Comparison of ENCODE assay signal across 8 mouse cellular contexts in the genomic region with DNA sequence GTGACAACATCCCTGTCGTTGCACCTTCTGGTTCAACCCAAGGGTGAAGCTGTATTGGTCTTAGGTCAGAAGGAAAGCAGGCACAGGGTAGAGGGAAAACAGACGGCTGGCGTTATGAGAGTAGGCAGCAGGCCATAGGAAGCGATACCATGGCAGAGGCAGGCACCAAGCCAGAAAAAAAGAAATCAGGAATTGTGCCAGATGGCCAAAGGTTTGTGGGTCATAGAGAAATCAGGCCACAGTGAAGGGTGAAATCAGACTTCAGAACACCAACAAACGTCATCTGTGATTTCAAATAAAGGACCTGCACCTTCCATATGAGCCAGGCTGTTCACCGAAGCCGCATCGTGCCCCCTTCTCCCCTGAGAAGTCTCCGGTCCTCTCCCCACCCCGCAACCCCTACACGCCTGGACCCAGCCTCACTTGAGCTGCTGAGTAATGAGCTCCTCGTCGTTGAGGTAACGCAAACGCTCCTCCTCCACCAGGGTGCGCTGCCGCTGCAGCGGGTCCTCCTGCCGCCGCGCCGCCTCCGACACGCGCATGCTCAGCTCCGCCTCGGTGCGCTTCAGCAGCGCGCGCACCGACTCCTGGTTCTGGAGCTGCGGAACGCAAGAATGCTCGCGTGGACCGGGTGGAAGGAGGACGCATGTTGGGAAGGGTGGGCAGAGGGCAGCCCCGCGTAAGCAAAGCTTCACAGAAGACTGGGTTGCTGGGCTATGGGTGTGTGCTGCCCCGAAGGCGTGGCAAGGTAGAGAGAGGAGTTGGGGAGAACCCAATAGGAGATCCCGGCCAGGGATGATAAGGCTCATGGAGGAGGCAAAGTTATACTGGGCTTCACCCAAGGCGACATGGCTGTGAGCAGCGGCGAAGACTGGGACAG. TPM values are rescaled to one million over a fixed set of nuclear protein-coding genes. Genes with fewer than 3 reads are reported as not detected.
DNase-seq lines count a peak whose midpoint lies in the region; ATAC-seq and TF ChIP-seq lines count a peak whose summit lies in the region.

No protein-coding gene starts in this region.

- ATAC-seq in intestine, postnatal 0 days: peak; percentile 46
- peak; percentile 70 for ATAC-seq in midbrain, embryonic 11.5 days (ENCODE audit: low FRiP score)

- H3K4me3 ChIP-seq in intestine, postnatal 0 days (ENCODE audit: low read depth, low read length): peak overlapping the region; percentile 39
- peak overlapping the region; percentile 37 for H3K4me3 ChIP-seq in midbrain, embryonic 11.5 days (ENCODE audit: low read depth, low read length)

- H3K27ac ChIP-seq in intestine, postnatal 0 days (ENCODE audit: low read depth, low read length): no peak overlapping the region
- H3K27ac ChIP-seq in midbrain, embryonic 11.5 days (ENCODE audit: low read depth, low read length): no peak overlapping the region

- 0 out of 2 replicates have a peak, but pooled peaks cover 4% of the 10 kb centered on the region for H3K4me1 ChIP-seq in intestine, postnatal 0 days (replicated peaks; ENCODE audit: control insufficient read depth, insufficient read depth, low read length)
- peaks cover 28% of the 10 kb centered on the region for H3K4me1 ChIP-seq in midbrain, embryonic 11.5 days (ENCODE audit: control insufficient read depth, insufficient read depth, low read length)

- intact Hi-C loops in left cerebral cortex, postnatal 36 days (cut with DNase I): loop anchor here (1.0 to 2.0 kb wide), 2 partner anchors 43 to 91 kb away; no protein-coding TSS in a partner anchor

- peaks cover 54% of the 10 kb centered on the region for H3K27me3 ChIP-seq in intestine, postnatal 0 days (replicated peaks; ENCODE audit: control insufficient read depth, insufficient read depth, low read length)
- H3K27me3 ChIP-seq in midbrain, embryonic 11.5 days (ENCODE audit: control insufficient read depth, insufficient read depth, low read length): peaks cover 49% of the 10 kb centered on the region

- no peaks in the 10 kb centered on the region for H3K9me3 ChIP-seq in intestine, postnatal 0 days (ENCODE audit: control insufficient read depth)
- H3K9me3 ChIP-seq in midbrain, embryonic 11.5 days (ENCODE audit: control insufficient read depth, low read length): no peaks in the 10 kb centered on the region

- H3K9ac ChIP-seq in intestine, postnatal 0 days (ENCODE audit: low read depth, low read length): no peak overlapping the region
- H3K9ac ChIP-seq in midbrain, embryonic 11.5 days (ENCODE audit: low read length): peak overlapping the region; percentile 53

- peak; percentile 100 for TF ChIP-seq CTCF in intestine, postnatal 0 days (IDR thresholded peaks at IDR 0.05; ENCODE audit: low read depth)

- H3K4me2 ChIP-seq in intestine, postnatal 0 days (replicated peaks; ENCODE audit: low read depth): peak overlapping the region; percentile 84
- H3K4me2 ChIP-seq in midbrain, embryonic 11.5 days: peak overlapping the region; percentile 86

- WGBS in intestine, postnatal 0 days: 7% methylated on average over 46 of the region's 46 CpGs
- WGBS in midbrain, embryonic 11.5 days: 8% methylated on average over 46 of the region's 46 CpGs

- no peaks in the 10 kb centered on the region for H3K36me3 ChIP-seq in intestine, postnatal 0 days (ENCODE audit: control insufficient read depth, insufficient read depth)
- no peaks in the 10 kb centered on the region for H3K36me3 ChIP-seq in midbrain, embryonic 11.5 days (ENCODE audit: control insufficient read depth, insufficient read depth, low read length)

- DNase-seq in adrenal gland, postnatal 10 days: peak; percentile 95
- peak; percentile 84 for DNase-seq in embryo, embryonic 9.5 days (ENCODE audit: extremely low spot score)
- DNase-seq in gastrocnemius, postnatal 4 days (ENCODE audit: low spot score in 2 of 2): peak; percentile 77 to 91
- peak; percentile 91 to 93 for DNase-seq in left cerebral cortex, postnatal 36 days (ENCODE audit: low spot score in 2 of 2)
- DNase-seq in midbrain, embryonic 11.5 days (ENCODE audit: low spot score, missing footprints): peak; percentile 97
- DNase-seq in right cerebral cortex, postnatal 4 days: peak; percentile 97
- peak; percentile 81 for DNase-seq in yolk sac, embryonic 10.5 days (ENCODE audit: low spot score)

RNA-seq across cellular contexts. Expression of gene 4933428G20Rik, which starts 31.5 kb away (rescaled TPM):
- under 1 TPM in 1 of 2 experiments, not detected in 1; 0.18 TPM for total RNA-seq in adrenal gland, postnatal 10 days (2021)
- not detected for total RNA-seq in gastrocnemius, postnatal 4 days (2021)
- 0.10 and 0.21 TPM in 2 replicates for polyA plus RNA-seq in intestine, postnatal 0 days (2015; fragmentation: Nextera tagmentation; extraction: Ambion mirVana)
- total RNA-seq in left cerebral cortex, postnatal 36 days (2021): under 1 TPM; 0.22 to 0.48 TPM
- polyA plus RNA-seq in midbrain, embryonic 11.5 days (2014; fragmentation: Nextera tagmentation; extraction: Ambion mirVana): 0.11 TPM in 1 of 2 replicates, not detected in the other

RNA-seq across cellular contexts. Expression of gene Srcin1, which starts 44.4 kb away (rescaled TPM):
- total RNA-seq in adrenal gland, postnatal 10 days (2021): 10 to 100 TPM in 1 of 2 experiments, 1 to 10 TPM in 1; 7.1 to 10.1 TPM
- 1 to 10 TPM; 1.3 to 1.7 TPM for total RNA-seq in gastrocnemius, postnatal 4 days (2021)
- polyA plus RNA-seq in intestine, postnatal 0 days (2015; fragmentation: Nextera tagmentation; extraction: Ambion mirVana): 0.18 and 0.24 TPM in 2 replicates
- 100 to 1,000 TPM; 326 to 349 TPM for total RNA-seq in left cerebral cortex, postnatal 36 days (2021)
- polyA plus RNA-seq in midbrain, embryonic 11.5 days (2014; fragmentation: Nextera tagmentation; extraction: Ambion mirVana): 1.7 and 2.2 TPM in 2 replicates

Comparison
In these comparisons a context has a peak if more than half of its experiments do, and no peak if none do; other contexts are left out.
1. RNA of gene Srcin1, which starts 44.4 kb away (total RNA-seq): 326 to 349 TPM in left cerebral cortex, postnatal 36 days; 7.1 to 10.1 TPM in adrenal gland, postnatal 10 days and 1.3 to 1.7 TPM in gastrocnemius, postnatal 4 days; every median in the first group is over 10 times any median in the second.
2. Peak in every context shown above with its lines, with median percentiles within 50 percentile points of each other: DNase-seq.